Mouse (Mus musculus) left cerebral cortex, adult 2 months (tissue): ENCODE measurements around the gene Ccdc141. TPM values are rescaled to one million over a fixed set of nuclear protein-coding genes. Genes with fewer than 3 reads are reported as not detected.

ENCODE experiments used
- DNase-seq, 2 experiments: peaks; one replicate each; pipeline ENCODE4 v3.0.0; 2021 to 2022; ENCODE audit warnings: low spot score in 2 of 2, mixed read lengths in 1 of 2; ENCODE audit errors: extremely low spot score in 1 of 2
- H3K27ac ChIP-seq: fragments of 200-600 bp; 2 replicates; pipeline ENCODE4 v1.8.1; 2022
- H3K4me3 ChIP-seq: fragments of 200-600 bp; 2 replicates; pipeline ENCODE4 v1.8.1; 2022
- CTCF ChIP-seq: fragments of 200-600 bp; IDR thresholded peaks from 2 replicates; pipeline ENCODE4 v1.8.1; 2022; ENCODE audit warnings: antibody characterized with exemption, mild to moderate bottlenecking, moderate library complexity
- intact Hi-C: fragments of 180-260 bp; cut with DNase I; formaldehyde crosslinking; loops from one replicate; pipeline ENCODE4 v1.15.1; 2025
- total RNA-seq, 2 experiments: library from RNA; stranded (reverse); gene quantifications; 2 replicates each; pipeline ENCODE4 v1.2.3; 2021

The Ccdc141 gene
- total RNA-seq, 2 experiments from 2014 or later, result 18.5 to 28.2 TPM

DNA sequence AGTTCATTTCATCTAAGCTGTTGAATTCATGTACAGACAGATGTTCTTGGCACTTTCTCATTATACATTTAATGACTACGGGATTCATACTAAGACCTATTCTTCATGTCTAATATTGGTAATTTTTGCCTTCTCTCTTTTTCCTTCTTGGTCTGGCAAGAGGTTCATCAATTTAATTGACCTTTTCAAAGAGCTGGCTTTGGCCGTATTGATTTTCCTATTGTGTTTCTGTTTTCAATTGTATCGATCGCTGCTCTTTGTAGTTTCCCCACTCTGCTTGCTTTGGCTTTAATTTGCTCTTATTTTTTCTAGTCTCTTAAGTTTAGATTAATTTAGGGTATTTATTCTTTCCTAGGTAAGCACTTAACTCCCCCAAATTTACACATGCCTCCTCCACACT is 12.9 kb downstream of the Ccdc141 start:
- Histone ChIP-seq H3K4me3 (no peak overlapping the region), H3K27ac (no peak overlapping the region)
- no peak for TF ChIP-seq CTCF
- DNase-seq, result no peak
- intact Hi-C loops, result no loop called here

DNA sequence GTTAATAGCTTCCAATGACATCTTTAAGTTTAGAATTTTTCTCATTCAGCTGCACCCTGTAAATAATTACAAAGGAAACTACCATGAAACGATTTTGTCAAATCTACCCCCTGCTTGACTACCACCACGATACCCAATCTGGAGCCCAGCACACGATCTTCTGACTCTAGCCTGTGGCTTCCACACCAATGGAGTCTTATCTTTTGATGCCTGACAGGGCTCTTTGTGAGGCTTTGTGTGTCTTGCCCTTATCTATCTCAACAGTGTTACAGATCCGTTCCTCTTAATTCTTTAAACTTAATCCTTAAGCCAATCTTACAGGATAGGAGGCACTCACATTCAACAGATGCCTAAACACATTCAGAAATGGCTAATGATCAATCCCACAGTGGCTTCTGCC is 16.4 kb downstream of the Ccdc141 start:
- Histone ChIP-seq H3K4me3 (no peak overlapping the region), H3K27ac (no peak overlapping the region)
- DNase-seq, result no peak
- no peak for TF ChIP-seq CTCF
- intact Hi-C loops, result no loop called here

DNA sequence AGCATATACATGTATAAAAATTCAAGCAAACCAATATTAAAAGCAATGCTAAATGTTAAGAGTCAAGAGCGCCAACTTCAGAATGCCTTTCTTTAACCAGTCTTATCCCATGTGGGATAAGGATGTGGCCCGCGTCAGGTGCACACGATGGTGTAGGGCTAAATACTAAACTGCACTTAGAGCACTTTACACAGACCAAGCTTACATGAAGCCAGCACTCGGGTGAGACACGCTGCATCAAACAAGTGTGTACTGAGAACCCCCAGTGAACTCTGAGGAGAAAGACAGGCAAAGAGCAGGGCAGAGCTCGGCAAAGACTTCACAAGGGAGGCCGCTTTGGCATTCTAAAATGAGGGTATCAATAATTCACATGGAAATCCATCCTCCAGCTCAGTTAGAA is 19.2 kb downstream of the Ccdc141 start:
- intact Hi-C loops, result no loop called here
- Histone ChIP-seq H3K4me3 (no peak overlapping the region), H3K27ac (no peak overlapping the region)
- no peak for TF ChIP-seq CTCF
- DNase-seq, result no peak

DNA sequence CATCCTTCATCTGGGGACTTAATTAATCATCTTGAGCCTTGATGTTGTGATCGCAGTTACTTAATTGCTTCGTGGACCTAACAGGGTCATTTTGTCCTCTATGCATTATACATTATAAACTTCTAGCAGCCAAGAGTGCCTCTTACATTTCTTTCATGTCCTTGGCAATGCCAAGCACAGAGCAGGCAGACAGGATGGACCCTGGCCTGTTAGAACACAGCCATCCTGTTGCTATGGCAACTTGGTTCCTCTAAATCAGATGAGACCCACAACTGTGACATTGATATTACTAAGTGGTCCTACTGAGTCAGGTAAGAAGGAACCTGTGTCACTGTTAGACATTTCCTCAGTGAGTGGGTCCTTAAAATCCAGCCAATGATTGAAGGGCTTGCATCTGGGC is 20.9 kb downstream of the Ccdc141 start:
- Histone ChIP-seq H3K27ac (no peak overlapping the region), H3K4me3 (no peak overlapping the region)
- no peak for DNase-seq
- intact Hi-C loops, result no loop called here
- TF ChIP-seq CTCF, result no peak

DNA sequence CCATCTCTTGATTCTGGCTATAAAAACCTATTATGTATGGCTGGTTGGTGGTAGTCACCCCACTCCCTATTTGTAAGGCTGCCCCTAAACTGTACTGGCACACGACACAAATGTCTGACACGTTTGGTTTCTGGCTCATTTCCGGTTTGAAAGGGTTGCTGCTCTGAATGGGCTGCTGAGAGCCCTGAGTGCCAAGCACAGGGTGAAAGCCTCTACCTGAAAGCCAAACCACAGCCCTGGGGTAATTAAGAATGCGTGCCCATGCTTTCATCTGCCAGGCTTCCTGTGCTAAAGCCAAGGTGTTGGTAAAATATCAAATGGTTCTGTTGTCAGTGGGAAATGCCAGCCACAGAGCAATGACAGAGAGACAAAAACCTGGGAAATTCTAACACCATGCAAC is 22.2 kb downstream of the Ccdc141 start:
- intact Hi-C loops, result no loop called here
- Histone ChIP-seq H3K27ac (no peak overlapping the region), H3K4me3 (no peak overlapping the region)
- no peak for DNase-seq
- no peak for TF ChIP-seq CTCF

DNA sequence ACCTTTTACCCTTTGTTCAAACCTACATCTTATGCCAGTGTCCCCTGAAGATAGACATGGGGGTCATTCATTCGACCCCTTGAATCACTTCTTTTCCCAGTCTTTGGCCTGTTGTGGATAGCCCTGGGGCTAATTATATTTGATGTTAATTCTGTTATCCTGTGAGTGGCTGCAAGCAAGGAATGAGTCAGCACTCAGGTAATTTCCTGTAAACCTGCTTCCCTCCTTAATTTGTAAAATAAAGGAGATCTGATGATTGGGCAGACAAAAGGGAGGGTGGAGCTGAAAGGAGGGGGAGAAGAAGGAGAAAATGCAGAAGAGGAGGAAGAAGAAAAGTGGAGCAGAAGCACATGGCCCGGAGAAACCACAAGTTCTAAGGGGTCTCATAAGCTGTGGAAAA is 23.5 kb downstream of the Ccdc141 start:
- H3K27ac ChIP-seq, result no peak overlapping the region
- no peak for DNase-seq
- no peak overlapping the region for H3K4me3 ChIP-seq
- TF ChIP-seq CTCF, result no peak
- intact Hi-C loops, result no loop called here

DNA sequence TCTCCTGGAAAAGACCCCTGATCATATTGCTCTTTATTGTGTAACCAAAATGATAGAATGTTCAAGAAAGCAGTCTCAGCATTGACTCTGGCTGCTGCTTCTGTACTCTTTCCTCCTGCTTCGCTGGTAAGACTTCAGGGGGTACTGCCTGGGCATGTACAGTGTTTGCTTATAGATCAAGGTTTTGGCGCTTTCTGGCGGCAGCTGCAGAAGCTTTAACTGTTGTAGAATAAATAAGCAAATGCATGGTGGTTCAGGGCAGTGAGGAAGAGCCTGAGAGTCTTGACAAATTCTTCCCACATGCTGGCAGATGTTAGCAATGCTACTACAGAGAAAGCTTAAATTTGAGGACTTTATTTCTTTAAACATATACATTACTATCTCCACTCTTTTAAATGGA is 24.1 kb downstream of the Ccdc141 start:
- DNase-seq, result no peak
- no peak overlapping the region for H3K27ac ChIP-seq
- TF ChIP-seq CTCF, result no peak
- intact Hi-C loops, result no loop called here
- no peak overlapping the region for H3K4me3 ChIP-seq

DNA sequence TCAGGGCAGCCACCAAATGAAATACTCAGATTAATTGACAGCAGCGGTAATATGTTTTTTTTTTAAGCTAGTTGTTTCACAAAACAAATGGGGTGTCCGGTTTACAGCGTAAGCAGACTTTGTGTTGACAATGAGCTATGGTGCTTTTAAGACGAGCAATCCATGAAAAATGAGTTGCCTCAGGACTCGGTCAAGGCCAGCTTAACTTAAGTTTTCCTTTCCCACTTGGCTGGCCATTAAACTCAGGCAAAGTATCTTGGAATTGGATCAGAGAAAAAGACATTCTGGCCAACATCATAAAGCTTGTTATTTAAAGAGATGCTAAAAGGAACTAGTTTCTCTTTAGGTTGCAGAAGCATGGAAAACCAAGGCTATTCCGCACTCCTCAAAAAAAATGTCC is 26.9 kb downstream of the Ccdc141 start:
- intact Hi-C loops, result no loop called here
- no peak for DNase-seq
- Histone ChIP-seq H3K27ac (no peak overlapping the region), H3K4me3 (no peak overlapping the region)
- TF ChIP-seq CTCF, result no peak

DNA sequence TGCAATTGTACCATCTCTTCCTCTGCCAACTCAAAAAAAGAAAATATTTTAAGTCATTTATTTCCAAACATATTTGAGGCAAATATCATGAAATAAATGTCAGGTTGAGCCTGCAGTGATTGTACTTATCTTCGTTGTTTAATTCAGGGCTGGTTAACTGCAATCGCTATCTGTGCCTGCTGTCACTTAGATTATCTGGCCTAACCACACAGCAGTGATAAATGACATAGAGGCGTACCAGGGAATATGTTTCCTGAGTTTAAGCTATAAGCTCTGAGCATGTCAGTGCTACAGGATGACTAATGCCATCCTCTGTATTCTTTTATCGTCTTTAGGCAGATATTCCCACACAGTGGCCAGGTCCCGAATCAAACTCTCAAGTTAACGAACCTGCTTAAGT is 31.6 kb downstream of the Ccdc141 start:
- no peak for DNase-seq
- no peak overlapping the region for H3K4me3 ChIP-seq
- intact Hi-C loops, result no loop called here
- no peak for TF ChIP-seq CTCF
- H3K27ac ChIP-seq, result no peak overlapping the region

DNA sequence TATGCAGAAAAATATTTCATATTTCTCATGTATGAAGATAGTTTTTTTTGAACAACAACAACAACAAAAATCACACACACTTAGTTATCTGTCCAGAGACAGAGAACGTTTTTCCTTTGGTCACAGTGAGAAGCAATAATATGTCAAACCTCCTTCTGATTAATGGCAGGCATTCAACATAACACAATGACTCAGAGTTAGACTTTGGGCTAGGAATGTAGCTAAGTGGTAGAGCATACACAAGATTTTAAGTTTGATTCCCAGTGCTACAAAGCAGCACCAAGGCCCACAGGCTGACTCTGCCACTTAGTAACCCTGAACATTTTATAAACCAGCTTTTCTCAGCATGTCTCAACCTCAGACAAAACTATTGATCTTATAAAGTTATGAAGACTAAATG is 35.5 kb downstream of the Ccdc141 start:
- no peak overlapping the region for H3K27ac ChIP-seq
- no peak for DNase-seq
- TF ChIP-seq CTCF, result no peak
- H3K4me3 ChIP-seq, result no peak overlapping the region
- intact Hi-C loops, result no loop called here

DNA sequence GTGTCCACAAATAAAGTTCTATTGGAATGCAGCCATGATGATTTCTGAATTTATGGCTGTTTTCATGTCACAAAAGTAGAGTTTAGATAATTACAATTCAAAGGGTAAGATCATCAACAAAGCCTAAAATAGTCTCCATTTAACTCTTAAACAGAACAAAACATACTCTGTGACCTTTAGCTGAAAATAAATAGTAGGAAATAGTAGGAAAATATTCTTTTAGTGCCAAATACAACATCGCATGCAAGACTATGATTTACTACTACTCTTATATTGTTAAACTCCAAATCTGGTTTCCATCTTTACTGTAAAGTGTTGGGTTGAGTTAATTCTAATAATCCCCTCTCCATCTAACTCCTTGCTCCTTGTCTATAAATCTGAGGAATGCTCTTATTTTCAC is 37.0 kb downstream of the Ccdc141 start:
- Histone ChIP-seq H3K27ac (no peak overlapping the region), H3K4me3 (no peak overlapping the region)
- no peak for DNase-seq
- TF ChIP-seq CTCF, result no peak
- intact Hi-C loops, result no loop called here

DNA sequence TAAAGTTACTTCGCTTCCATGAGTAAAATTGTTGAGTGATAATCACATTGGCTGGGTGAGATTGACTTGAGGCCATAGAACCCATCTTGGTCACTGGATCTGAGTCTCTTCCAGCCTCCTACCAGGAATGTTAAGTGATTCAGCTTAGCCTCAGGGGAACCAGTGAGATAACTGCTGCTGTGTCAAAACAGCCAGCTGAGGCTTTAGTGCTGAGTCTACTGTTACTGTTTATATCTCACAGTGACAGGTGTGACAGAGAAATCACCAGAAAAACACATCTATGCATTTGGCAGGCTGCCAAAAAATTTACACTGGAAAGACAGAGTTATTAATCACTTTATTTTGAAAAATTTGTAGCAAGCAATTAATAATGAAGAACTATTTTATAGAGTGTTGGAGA is 43.5 kb downstream of the Ccdc141 start:
- no peak for TF ChIP-seq CTCF
- Histone ChIP-seq H3K27ac (no peak overlapping the region), H3K4me3 (no peak overlapping the region)
- intact Hi-C loops, result no loop called here
- no peak for DNase-seq

DNA sequence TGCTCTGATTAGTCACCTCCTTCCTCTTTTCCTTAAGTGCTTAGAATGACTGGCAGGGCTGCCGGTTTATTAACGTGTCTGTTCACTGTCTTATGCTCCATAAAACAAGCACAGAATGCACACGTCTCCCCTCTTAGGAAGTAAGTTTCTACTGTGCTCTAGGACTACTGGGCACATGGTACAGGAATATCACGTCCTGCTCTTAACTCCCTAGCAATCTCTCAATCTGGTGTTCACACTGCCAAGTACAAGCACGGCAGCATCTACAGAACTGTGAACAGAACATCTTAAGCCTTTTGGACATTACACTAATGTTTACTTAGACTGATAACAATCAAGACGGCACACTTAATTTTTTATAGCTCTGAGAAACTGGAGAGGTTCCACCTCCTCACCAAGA is 52.3 kb downstream of the Ccdc141 start:
- intact Hi-C loops, result no loop called here
- TF ChIP-seq CTCF, result no peak
- no peak overlapping the region for H3K27ac ChIP-seq
- H3K4me3 ChIP-seq, result no peak overlapping the region
- no peak for DNase-seq

DNA sequence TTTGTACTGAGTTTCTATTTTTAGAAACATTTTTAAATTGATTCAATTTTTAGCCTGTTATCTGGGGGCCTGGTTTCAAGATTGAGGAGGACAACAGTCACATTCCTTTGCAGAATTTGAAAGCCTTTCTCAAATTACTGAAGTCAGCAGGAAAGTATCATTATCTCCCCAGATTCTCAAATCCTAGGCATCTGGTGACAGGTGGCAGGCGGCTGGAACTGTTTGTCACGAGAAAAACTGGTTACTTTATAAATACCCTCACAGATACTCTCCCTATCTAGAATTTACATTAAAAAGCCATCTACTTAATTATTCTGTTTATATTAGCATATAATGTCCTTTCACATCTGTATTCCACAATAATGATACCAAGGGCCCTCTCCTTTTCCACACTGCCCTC is 56.1 kb downstream of the Ccdc141 start:
- no peak overlapping the region for H3K4me3 ChIP-seq
- intact Hi-C loops, result no loop called here
- TF ChIP-seq CTCF, result no peak
- DNase-seq, result no peak
- H3K27ac ChIP-seq, result no peak overlapping the region
